Mouse (Mus musculus) E14TG2a.4 (cell line): ENCODE data around the gene Tjp2.

ENCODE experiments used
- H3K27me3 ChIP-seq: 2 replicates; pipeline ENCODE4 v1.6.1; 2014; ENCODE audit warnings: low read length, control low read depth; ENCODE audit not compliant: insufficient read depth
- H3K36me3 ChIP-seq: 2 replicates; pipeline ENCODE4 v1.6.1; 2014; ENCODE audit warnings: low read length, control low read depth; ENCODE audit not compliant: insufficient read depth
- H3K4me1 ChIP-seq: replicated peaks from 2 replicates; pipeline ENCODE4 v1.6.1; 2014; ENCODE audit warnings: low read depth, low read length, control low read depth
- H3K4me3 ChIP-seq: replicated peaks from 2 replicates; pipeline ENCODE4 v1.5.1; 2014; ENCODE audit warnings: mild to moderate bottlenecking, low read length
- H3K9me3 ChIP-seq: 2 replicates; pipeline ENCODE4 v1.6.1; 2014; ENCODE audit warnings: low read length, control low read depth
- CTCF ChIP-seq: conservative IDR thresholded peaks from 2 replicates; pipeline ENCODE4 v1.5.1; 2014; ENCODE audit warnings: low read length
- NANOG ChIP-seq: IDR thresholded peaks from 2 replicates; pipeline ENCODE4 v1.6.1; 2014; ENCODE audit warnings: borderline replicate concordance, low read length, mixed read lengths
- POU5F1 ChIP-seq: IDR thresholded peaks from 2 replicates; pipeline ENCODE4 v1.6.1; 2014; ENCODE audit warnings: low read length, borderline replicate concordance

The Tjp2 gene

DNA sequence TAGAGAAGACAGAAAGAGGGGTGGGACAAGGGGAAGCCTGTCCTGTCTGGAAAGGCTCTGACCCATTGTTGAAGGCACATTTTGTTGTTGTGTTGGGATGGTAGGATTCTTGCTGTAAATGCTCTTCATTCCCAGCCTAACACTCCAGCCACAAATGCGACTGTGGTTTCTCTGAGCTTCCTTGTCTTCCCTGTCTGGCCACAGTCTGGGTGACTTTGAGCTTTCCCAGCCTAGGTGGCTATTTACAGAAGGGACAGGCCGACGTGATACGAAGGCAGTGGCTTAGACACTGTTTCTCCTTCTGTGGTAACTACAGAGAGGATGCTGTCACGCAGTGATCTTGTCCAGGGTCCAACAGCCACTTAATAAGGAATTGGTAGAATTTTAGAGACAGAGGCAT is 166.8 kb downstream of the Tjp2 start:
- TF ChIP-seq NANOG = no peak
- TF ChIP-seq POU5F1 = no peak
- TF ChIP-seq CTCF = no peak
- no peak overlapping the region for H3K4me3 ChIP-seq
- H3K27me3 ChIP-seq = peaks cover 18% of the 10 kb centered on the region
- no peaks in the 10 kb centered on the region for H3K36me3 ChIP-seq
- H3K4me1 ChIP-seq = no peaks in the 10 kb centered on the region
- peaks cover 5% of the 10 kb centered on the region for H3K9me3 ChIP-seq

DNA sequence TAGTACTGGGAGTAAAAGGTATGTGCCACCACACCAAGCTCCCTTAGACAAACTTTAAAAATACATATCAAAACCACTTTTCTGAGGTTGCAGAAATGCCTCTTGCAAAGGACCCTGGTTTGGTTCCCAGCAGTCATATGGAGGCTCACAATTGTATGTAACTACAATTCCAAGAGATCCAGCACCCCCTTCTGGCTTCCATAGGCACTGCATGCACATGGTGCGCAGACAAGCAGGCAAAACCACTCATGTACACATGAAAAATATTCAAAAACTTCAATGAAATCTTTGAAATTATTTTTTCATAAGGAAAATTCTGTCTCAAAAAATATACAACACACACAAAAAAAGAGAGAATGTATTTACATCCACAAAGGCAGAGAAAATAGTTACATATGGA is 167.9 kb downstream of the Tjp2 start:
- H3K4me3 ChIP-seq = no peak overlapping the region
- H3K36me3 ChIP-seq = no peaks in the 10 kb centered on the region
- H3K4me1 ChIP-seq = no peaks in the 10 kb centered on the region
- TF ChIP-seq NANOG (no peak), POU5F1 (no peak), CTCF (peak; percentile 50)
- H3K9me3 ChIP-seq = peaks cover 12% of the 10 kb centered on the region
- peaks cover 17% of the 10 kb centered on the region for H3K27me3 ChIP-seq

DNA sequence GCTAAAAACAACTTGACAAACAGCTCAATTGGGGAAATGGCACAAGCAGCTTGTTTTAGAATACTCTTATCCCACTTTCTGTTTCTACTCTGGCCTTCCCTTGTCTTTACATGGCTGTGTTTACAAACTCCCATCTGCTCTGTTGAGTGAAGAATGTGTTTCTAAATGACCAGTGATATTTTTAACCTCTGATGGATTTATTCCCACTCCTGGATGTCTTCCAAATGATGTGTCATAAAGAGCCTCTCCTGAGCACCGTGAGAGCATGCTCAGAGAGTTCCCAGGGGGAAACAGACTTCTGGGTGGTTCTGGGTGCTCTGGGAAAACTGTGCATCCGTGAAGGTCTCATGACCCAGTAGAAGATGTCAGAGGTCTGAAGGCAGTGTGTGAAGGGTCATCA is 169.9 kb downstream of the Tjp2 start:
- no peaks in the 10 kb centered on the region for H3K4me1 ChIP-seq
- TF ChIP-seq NANOG (no peak), CTCF (no peak), POU5F1 (no peak)

DNA sequence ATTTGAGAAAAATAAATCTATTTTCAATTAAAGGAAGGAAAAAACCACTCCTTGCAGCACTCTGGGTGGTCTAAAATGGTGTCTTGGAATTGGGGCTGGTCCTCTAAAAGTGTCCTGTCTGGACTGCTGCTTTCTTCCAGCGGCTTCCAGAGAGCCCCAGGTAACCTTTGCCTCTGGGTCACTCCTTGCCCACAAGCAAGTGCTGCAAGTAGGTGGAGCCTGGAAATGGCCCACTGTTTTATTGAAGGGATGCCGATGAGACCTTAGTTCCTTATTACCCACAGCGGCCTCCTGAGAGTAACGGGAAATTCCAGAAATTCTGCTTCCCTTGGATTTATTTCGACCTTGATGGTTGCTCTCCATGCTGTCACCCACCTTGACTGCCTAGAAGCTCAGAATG is 170.6 kb downstream of the Tjp2 start:
- H3K27me3 ChIP-seq = peaks cover 13% of the 10 kb centered on the region
- TF ChIP-seq NANOG (no peak), POU5F1 (no peak), CTCF (no peak)
- H3K36me3 ChIP-seq = no peaks in the 10 kb centered on the region
- H3K4me3 ChIP-seq = no peak overlapping the region
- no peaks in the 10 kb centered on the region for H3K4me1 ChIP-seq
- peaks cover 12% of the 10 kb centered on the region for H3K9me3 ChIP-seq

More for the DNA sequence above, 169.9 kb downstream of the Tjp2 start:
- no peaks in the 10 kb centered on the region for H3K36me3 ChIP-seq
- peaks cover 13% of the 10 kb centered on the region for H3K27me3 ChIP-seq
- H3K4me3 ChIP-seq = no peak overlapping the region
- H3K9me3 ChIP-seq = peaks cover 12% of the 10 kb centered on the region

DNA sequence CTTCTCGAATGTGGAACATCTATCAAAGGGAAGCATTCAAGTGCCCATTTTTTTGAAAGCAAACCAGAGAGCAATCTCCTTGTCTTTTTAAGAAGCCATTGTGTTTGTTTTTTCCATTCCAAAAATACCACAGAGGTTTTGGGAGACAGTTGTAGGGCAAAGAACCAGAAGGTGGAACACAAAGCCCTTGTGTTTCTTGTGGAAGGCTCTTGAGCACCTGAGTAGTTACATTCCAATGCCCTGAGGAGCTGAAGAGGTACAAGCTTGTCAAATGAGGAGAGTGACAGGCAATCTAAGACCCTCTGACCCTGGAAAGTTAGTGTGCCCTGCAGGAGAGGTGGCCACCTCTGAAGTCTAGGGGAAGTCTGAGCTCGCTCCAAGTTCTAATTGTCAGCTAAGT is 174.3 kb downstream of the Tjp2 start:
- Histone ChIP-seq H3K36me3 (no peaks in the 10 kb centered on the region), H3K27me3 (peaks cover 19% of the 10 kb centered on the region), H3K9me3 (peaks cover 7% of the 10 kb centered on the region; the same call in 1 of the 2 replicates), H3K4me3 (no peak overlapping the region), H3K4me1 (no peaks in the 10 kb centered on the region)
- TF ChIP-seq CTCF (no peak), POU5F1 (no peak), NANOG (no peak)

DNA sequence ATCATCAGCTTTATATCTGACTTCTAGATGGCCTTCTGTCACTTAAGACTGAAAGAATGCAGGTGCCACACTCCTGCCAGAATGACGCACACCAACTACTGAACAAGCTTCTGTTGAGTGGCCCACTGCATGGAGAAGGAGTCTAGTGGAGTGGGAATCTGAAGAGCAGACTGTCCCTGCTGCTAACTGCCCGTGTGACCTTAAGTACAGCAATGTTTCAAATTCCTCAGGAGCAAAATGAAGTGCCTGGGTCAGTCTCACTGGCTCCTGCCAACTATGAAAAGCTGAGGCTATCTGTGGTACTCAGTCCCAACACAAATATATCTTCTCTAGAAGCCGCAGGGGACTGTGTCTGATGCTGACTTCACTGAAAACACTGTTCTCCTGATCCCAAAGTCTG is 175.5 kb downstream of the Tjp2 start:
- Histone ChIP-seq H3K9me3 (peaks cover 7% of the 10 kb centered on the region; the same call in 1 of the 2 replicates), H3K27me3 (peaks cover 19% of the 10 kb centered on the region), H3K4me3 (no peak overlapping the region), H3K36me3 (no peaks in the 10 kb centered on the region), H3K4me1 (no peaks in the 10 kb centered on the region)
- no peak for TF ChIP-seq NANOG
- TF ChIP-seq CTCF = no peak
- no peak for TF ChIP-seq POU5F1

DNA sequence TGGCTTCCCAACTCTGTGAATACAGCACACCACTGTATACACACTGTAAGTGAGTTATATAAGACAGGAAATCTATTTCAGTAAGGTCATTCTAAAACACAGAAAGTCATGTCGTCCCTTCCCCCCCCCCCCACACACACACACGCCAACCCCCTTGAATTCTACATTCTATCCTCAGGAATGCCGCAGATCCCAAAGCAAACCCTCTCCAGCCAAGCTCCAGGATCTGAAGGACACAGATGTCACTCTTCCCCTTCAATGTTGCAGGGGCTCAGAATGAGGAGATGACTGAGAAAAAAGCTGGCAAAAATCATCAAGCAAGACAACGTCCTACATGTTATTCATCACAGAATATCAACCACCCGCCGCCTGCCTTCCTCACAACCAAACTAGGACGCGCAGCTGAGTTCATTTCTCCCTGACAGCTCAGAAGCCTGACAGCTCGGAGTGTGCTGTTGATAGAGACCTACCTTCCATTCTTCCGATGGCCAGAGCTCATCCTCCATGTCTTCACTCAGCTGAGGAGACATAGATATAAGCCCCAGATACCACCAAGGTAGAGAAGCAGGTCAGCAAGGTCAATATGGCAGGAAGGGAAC is 178.3 kb downstream of the Tjp2 start:
- 0 out of 2 replicates have a peak, but pooled peaks cover 12% of the 10 kb centered on the region for H3K27me3 ChIP-seq
- H3K4me3 ChIP-seq = no peak overlapping the region
- TF ChIP-seq POU5F1 (no peak), CTCF (no peak), NANOG (no peak)
- no peaks in the 10 kb centered on the region for H3K36me3 ChIP-seq
- no peaks in the 10 kb centered on the region for H3K9me3 ChIP-seq
- H3K4me1 ChIP-seq = no peaks in the 10 kb centered on the region
